Mouse (Mus musculus) forebrain, embryonic 12.5 days (tissue): ENCODE measurements at regions not wholly inside any gene's neighbourhood (a gene's known extent, or its start where the extent isn't known, plus 50 kb on each side); places are given as distances from the start of the nearest gene placed in this dataset.

ENCODE experiments used
- ATAC-seq: fragments of 200-750 bp; cut with Nextera tagmentation; 2 replicates; pipeline ENCODE4 v1.8.0; 2017; ENCODE audit warnings: moderate TSS enrichment; ENCODE audit not compliant: low FRiP score
- H3K27ac ChIP-seq: fragments of 300-500 bp; sonication (generic); 2 replicates; pipeline ENCODE4 v1.5.1; 2016; ENCODE audit warnings: mild to moderate bottlenecking
- H3K27me3 ChIP-seq: fragments of 300-500 bp; sonication (generic); 2 replicates; pipeline ENCODE4 v1.6.1; 2016; ENCODE audit warnings: mild to moderate bottlenecking
- H3K36me3 ChIP-seq: fragments of 300-500 bp; sonication (generic); replicated peaks from 2 replicates; pipeline ENCODE4 v1.6.1; 2016; ENCODE audit warnings: mild to moderate bottlenecking
- H3K4me1 ChIP-seq: fragments of 300-500 bp; sonication (generic); 2 replicates; pipeline ENCODE4 v1.6.1; 2016
- H3K4me2 ChIP-seq: fragments of 300-500 bp; sonication (generic); 2 replicates; pipeline ENCODE4 v1.6.1; 2016; ENCODE audit warnings: mild to moderate bottlenecking, moderate library complexity
- H3K4me3 ChIP-seq: fragments of 300-500 bp; sonication (generic); replicated peaks from 2 replicates; pipeline ENCODE4 v1.5.1; 2016; ENCODE audit warnings: mild to moderate bottlenecking
- H3K9ac ChIP-seq: fragments of 300-500 bp; sonication (generic); 2 replicates; pipeline ENCODE4 v1.6.1; 2016; ENCODE audit warnings: mild to moderate bottlenecking
- H3K9me3 ChIP-seq: fragments of 300-500 bp; sonication (generic); 2 replicates; pipeline ENCODE4 v1.6.1; 2016
- WGBS: fragments of 180-500 bp; shearing (Covaris S2); methylation state at CpG from one replicate; pipeline ENCODE4 v1.1.7; 2016; 5-methylcytosine and 5-hydroxymethylcytosine counted together

DNA sequence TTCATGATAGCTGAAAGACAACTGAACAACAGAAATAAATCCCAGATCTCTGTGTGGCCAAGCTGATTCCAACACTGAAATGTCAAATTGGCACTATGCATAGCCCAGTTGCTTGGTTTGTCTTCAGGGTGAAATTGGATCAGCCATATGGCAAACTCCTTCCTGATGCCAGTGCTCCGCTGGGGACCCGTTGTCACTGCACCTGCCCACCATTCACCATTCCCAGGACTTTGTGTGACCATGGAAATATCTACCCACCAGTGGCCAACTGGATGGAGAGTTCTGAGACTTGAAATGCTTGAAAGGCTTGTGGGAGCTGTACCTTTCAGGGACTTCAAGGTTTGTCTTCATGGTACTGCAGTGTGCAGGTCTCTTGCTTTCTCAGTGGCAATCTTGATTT lies 777.2 kb downstream of the Epha4 start:
- Histone ChIP-seq H3K27ac (no peak overlapping the region), H3K9me3 (no peaks in the 10 kb centered on the region), H3K4me2 (no peak overlapping the region), H3K4me3 (no peak overlapping the region), H3K27me3 (no peaks in the 10 kb centered on the region), H3K9ac (no peak overlapping the region), H3K36me3 (no peaks in the 10 kb centered on the region), H3K4me1 (no peaks in the 10 kb centered on the region)
- 89% methylated on average over 2 of the region's 2 CpGs for WGBS
- no peak for ATAC-seq

DNA sequence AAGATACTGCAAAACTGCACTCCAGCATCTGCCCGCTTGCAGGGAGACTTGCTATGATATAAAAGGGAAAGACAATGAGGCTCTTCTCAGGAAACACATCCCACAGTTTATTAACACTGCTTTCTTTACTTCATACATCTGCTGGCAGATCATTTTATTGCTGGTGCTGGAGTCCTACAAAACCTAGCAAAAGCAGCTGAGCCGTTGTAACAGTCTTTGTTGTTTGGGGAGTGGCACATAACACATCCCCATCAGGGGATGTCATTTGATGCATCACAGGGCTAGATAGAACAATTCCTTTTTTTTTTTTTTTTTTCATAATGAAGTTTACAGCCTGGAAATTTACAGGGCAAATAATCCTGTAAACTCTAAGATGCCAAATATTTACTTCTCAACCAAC lies 742.2 kb downstream of the Epha4 start:
- Histone ChIP-seq H3K27ac (no peak overlapping the region), H3K9ac (no peak overlapping the region), H3K9me3 (no peaks in the 10 kb centered on the region), H3K4me2 (no peak overlapping the region), H3K36me3 (no peaks in the 10 kb centered on the region), H3K27me3 (no peaks in the 10 kb centered on the region), H3K4me3 (no peak overlapping the region), H3K4me1 (no peaks in the 10 kb centered on the region)
- ATAC-seq = no peak
- 93% methylated on average over 2 of the region's 2 CpGs for WGBS

GRCm38 (mm10) chr1:76786871-76787270 lies 728.0 kb downstream of the Epha4 start:
- Histone ChIP-seq H3K36me3 (no peaks in the 10 kb centered on the region), H3K4me3 (no peak overlapping the region), H3K27ac (no peak overlapping the region), H3K4me1 (no peaks in the 10 kb centered on the region), H3K9ac (no peak overlapping the region), H3K4me2 (no peak overlapping the region), H3K9me3 (no peaks in the 10 kb centered on the region), H3K27me3 (no peaks in the 10 kb centered on the region)
- ATAC-seq = no peak
- WGBS = 89% methylated on average over 2 of the region's 2 CpGs

DNA sequence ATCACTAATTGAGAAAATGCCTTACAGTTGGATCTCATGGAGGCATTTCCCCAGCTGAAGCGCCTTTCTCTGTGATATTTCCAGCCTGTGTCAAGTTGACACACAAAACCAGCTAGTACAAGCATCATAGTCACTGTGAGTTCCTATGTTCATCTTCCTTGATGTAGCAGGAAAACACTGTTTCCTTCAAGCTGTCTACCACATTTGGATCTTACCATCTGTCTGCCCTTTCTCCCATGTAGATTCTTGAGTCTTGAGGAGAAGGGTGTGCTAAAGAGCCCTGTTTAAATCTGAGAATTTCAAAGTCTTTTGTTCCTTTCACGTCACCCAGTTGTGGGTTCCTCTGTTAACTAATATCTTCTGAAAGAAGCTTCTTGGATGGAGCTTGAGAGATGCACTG lies 721.5 kb downstream of the Epha4 start:
- Histone ChIP-seq H3K4me3 (no peak overlapping the region), H3K9me3 (no peaks in the 10 kb centered on the region), H3K4me1 (no peaks in the 10 kb centered on the region), H3K4me2 (no peak overlapping the region), H3K27me3 (no peaks in the 10 kb centered on the region), H3K36me3 (no peaks in the 10 kb centered on the region), H3K9ac (no peak overlapping the region), H3K27ac (no peak overlapping the region)
- ATAC-seq = no peak
- WGBS = 86% methylated on average over 2 of the region's 2 CpGs

- 86% methylated on average over 1 of the region's 1 CpGs for WGBS
- Histone ChIP-seq H3K36me3 (no peaks in the 10 kb centered on the region), H3K9me3 (no peaks in the 10 kb centered on the region), H3K4me1 (peaks cover 3% of the 10 kb centered on the region; the same call in 1 of the 2 replicates), H3K27me3 (no peaks in the 10 kb centered on the region), H3K27ac (no peak overlapping the region), H3K4me3 (no peak overlapping the region), H3K4me2 (no peak overlapping the region), H3K9ac (no peak overlapping the region)
- ATAC-seq = no peak
Observed at GRCm38 (mm10) chr1:76819906-76820305, 695.0 kb downstream of the Epha4 start.

DNA sequence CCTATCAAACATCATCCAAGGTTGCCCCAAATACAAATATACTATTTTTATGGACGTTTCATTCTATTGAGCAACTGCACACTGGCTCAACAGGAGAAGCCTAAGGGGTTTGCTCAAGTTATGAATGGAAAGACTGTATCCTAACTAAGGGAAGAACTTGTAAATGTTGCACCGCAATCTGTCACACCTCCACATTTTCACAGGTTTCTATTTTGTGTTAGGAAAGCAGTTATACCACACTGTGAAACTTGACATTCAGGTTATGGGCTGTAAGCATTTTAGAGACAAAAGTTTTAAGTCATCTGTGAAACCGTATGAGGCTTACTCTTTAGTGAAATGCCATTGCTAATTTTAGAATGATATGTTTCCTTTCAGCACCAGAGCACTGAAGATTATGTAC lies 693.3 kb downstream of the Epha4 start:
- H3K9ac ChIP-seq = no peak overlapping the region
- H3K9me3 ChIP-seq = no peaks in the 10 kb centered on the region
- no peaks in the 10 kb centered on the region for H3K36me3 ChIP-seq
- H3K27ac ChIP-seq = no peak overlapping the region
- no peak overlapping the region for H3K4me3 ChIP-seq
- no peak for ATAC-seq
- H3K27me3 ChIP-seq = no peaks in the 10 kb centered on the region
- no peak overlapping the region for H3K4me2 ChIP-seq
- 89% methylated on average over 3 of the region's 3 CpGs for WGBS
- peaks cover 3% of the 10 kb centered on the region; the same call in 1 of the 2 replicates for H3K4me1 ChIP-seq

GRCm38 (mm10) chr1:76829690-76830089 lies 685.2 kb downstream of the Epha4 start:
- H3K4me1 ChIP-seq = no peaks in the 10 kb centered on the region
- no peak for ATAC-seq
- H3K4me3 ChIP-seq = no peak overlapping the region
- H3K27me3 ChIP-seq = no peaks in the 10 kb centered on the region
- WGBS = 83% methylated on average over 2 of the region's 2 CpGs
- H3K4me2 ChIP-seq = no peak overlapping the region
- H3K9ac ChIP-seq = no peak overlapping the region
- no peaks in the 10 kb centered on the region for H3K9me3 ChIP-seq
- H3K27ac ChIP-seq = no peak overlapping the region
- H3K36me3 ChIP-seq = no peaks in the 10 kb centered on the region

- no peak for ATAC-seq
- no peak overlapping the region for H3K9ac ChIP-seq
- H3K27ac ChIP-seq = no peak overlapping the region
- no peaks in the 10 kb centered on the region for H3K9me3 ChIP-seq
- H3K4me2 ChIP-seq = no peak overlapping the region
- H3K36me3 ChIP-seq = no peaks in the 10 kb centered on the region
- H3K4me3 ChIP-seq = no peak overlapping the region
- H3K4me1 ChIP-seq = peaks cover 3% of the 10 kb centered on the region; the same call in 1 of the 2 replicates
- 87% methylated on average over 2 of the region's 2 CpGs for WGBS
- H3K27me3 ChIP-seq = no peaks in the 10 kb centered on the region
Observed at GRCm38 (mm10) chr1:76832311-76832710, 682.6 kb downstream of the Epha4 start.

- Histone ChIP-seq H3K36me3 (no peaks in the 10 kb centered on the region), H3K9ac (no peak overlapping the region), H3K9me3 (no peaks in the 10 kb centered on the region), H3K4me2 (no peak overlapping the region), H3K4me1 (peaks cover 3% of the 10 kb centered on the region; the same call in 1 of the 2 replicates), H3K27me3 (no peaks in the 10 kb centered on the region), H3K27ac (no peak overlapping the region), H3K4me3 (no peak overlapping the region)
- ATAC-seq = no peak
- WGBS = 84% methylated on average over 6 of the region's 6 CpGs
Observed at GRCm38 (mm10) chr1:76835028-76835683, 679.7 kb downstream of the Epha4 start.

DNA sequence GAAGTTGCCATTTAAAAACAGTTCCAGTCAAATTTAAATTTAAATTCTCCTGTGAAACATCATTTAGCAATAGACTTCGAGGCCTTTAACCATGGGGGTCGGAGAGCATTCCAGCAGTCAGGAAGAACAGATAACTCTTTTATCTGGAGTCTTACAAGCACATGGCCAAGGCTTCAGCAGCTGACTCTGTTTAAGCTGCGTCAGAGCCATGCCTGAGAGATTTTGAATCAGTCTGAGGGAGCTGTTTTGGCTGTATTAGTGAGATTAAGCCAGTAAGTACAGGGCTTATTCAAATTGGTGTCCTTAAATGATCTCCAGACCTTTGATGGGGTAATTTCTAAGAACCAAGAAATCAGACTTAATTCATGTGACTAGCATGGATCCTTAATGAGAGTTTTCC lies 665.5 kb downstream of the Epha4 start:
- Histone ChIP-seq H3K9me3 (no peaks in the 10 kb centered on the region), H3K4me3 (no peak overlapping the region), H3K27me3 (no peaks in the 10 kb centered on the region), H3K9ac (no peak overlapping the region), H3K4me2 (no peak overlapping the region), H3K4me1 (no peaks in the 10 kb centered on the region; the same call in none of the 2 replicates), H3K36me3 (no peaks in the 10 kb centered on the region), H3K27ac (no peak overlapping the region)
- 32% methylated on average over 3 of the region's 3 CpGs for WGBS
- no peak for ATAC-seq

GRCm38 (mm10) chr1:76866304-76866968 lies 648.5 kb downstream of the Epha4 start:
- no peaks in the 10 kb centered on the region for H3K4me1 ChIP-seq
- H3K27ac ChIP-seq = no peak overlapping the region
- H3K27me3 ChIP-seq = no peaks in the 10 kb centered on the region
- H3K4me2 ChIP-seq = no peak overlapping the region
- no peak overlapping the region for H3K4me3 ChIP-seq
- no peak overlapping the region for H3K9ac ChIP-seq
- H3K9me3 ChIP-seq = no peaks in the 10 kb centered on the region
- no peak for ATAC-seq
- whole genome bisulfite sequencing = 78% methylated on average over 15 of the region's 15 CpGs
- H3K36me3 ChIP-seq = no peaks in the 10 kb centered on the region

DNA sequence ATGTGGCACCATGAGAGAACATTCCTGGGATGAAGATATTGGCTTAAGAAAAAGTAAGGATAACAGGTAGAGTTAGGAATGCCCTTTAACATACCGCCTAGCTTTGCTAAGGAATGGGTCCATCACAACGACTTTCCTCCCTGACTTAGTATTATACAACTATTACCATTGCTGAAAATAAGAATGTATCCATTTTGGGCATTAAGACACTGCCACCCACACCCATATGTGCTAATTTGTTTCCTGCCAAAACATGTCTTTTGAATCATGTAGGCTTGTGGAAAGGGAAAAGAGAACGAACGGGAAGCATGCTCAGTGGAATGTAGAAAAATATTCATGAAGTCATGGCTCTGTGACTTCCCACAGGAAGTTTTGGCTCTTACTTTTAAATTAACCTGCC lies 641.7 kb downstream of the Epha4 start:
- no peaks in the 10 kb centered on the region for H3K27me3 ChIP-seq
- ATAC-seq = no peak
- no peak overlapping the region for H3K4me3 ChIP-seq
- no peaks in the 10 kb centered on the region for H3K36me3 ChIP-seq
- 93% methylated on average over 4 of the region's 4 CpGs for WGBS
- H3K9ac ChIP-seq = no peak overlapping the region
- no peaks in the 10 kb centered on the region for H3K4me1 ChIP-seq
- no peak overlapping the region for H3K4me2 ChIP-seq
- no peak overlapping the region for H3K27ac ChIP-seq
- no peaks in the 10 kb centered on the region for H3K9me3 ChIP-seq

DNA sequence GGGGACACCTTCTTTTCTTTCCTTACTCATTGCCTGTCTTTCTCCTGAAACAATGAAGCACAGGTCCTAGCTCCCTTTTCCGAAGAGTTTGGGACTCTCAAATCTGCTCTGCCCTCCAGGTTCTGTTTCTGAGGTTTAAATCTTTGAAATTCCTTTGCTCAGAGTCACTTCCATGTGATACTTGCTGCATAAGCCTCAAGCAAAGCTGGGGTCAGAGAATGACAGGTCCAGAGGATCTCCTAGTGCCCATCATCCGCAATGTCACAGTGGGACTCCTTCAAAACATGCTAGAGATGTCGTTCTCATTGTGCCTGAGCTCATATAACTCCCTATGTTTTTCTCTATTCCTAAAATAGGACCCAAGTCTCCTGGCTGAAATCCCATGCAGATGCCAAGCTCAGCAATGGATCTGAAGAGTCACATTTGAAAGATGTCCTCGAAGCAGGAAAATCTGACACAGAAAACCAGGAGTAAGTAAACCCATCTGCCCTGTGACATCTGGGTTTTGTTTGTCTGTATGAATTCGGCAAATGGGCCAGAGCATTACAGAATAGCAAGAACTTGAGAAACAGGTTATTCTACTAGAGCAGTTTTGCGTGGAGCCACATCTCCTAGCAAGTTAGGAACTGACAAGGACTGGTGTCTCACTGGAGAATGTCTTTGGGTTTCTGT lies 634.6 kb downstream of the Epha4 start:
- no peaks in the 10 kb centered on the region for H3K27me3 ChIP-seq
- no peaks in the 10 kb centered on the region for H3K4me1 ChIP-seq
- H3K9me3 ChIP-seq = no peaks in the 10 kb centered on the region
- no peak for ATAC-seq
- no peak overlapping the region for H3K4me3 ChIP-seq
- H3K9ac ChIP-seq = no peak overlapping the region
- H3K36me3 ChIP-seq = no peaks in the 10 kb centered on the region
- H3K27ac ChIP-seq = no peak overlapping the region
- no peak overlapping the region for H3K4me2 ChIP-seq
- 75% methylated on average over 6 of the region's 6 CpGs for WGBS
